Mouse (Mus musculus): ENCODE data around the gene Itpr2.

DNA sequence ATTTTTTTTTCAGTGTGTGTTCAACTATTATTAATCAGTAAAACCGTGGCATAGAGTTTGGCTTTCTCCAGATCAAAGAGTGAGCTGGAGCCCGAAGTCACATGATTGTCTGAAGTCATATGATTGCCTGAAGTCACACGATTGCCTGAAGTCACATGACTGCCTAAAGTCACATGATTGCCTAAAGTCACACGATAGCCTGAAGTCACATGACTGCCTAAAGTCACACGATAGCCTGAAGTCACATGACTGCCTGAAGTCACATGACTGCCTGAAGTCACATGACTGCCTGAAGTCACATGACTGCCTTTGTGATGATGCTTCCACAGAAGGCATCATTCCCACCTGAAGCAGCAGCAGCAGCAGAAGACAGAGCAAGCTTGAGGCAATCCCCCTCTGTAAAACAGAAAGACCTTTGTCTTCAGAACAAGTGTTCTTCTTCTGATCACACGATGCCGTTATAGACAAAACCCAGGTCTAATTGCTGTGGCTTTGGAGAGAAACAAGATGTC, 304.1 kb downstream of the Itpr2 start:
- TF ChIP-seq GATA1 (IDR thresholded peaks at IDR 0.05; ENCODE audit: borderline replicate concordance, low read length): no peak
- no peak for TF ChIP-seq FLI1 (IDR thresholded peaks at IDR 0.05; ENCODE audit: low read length)

Data from megakaryocyte, embryonic 14.5 days (primary cell).